Mouse (Mus musculus): ENCODE measurements around the gene Gnas.
"Not testable (repeated sequence)": the region's sequence is repeated elsewhere in the genome, so short reads cannot be mapped to it uniquely, and the experiment has no call there.

Gnas gene

GRCm38 (mm10) chr2:174294457-174294856, 10.3 kb downstream of the Gnas start:
- DNase-seq (ENCODE audit: low spot score): no peak

DNA sequence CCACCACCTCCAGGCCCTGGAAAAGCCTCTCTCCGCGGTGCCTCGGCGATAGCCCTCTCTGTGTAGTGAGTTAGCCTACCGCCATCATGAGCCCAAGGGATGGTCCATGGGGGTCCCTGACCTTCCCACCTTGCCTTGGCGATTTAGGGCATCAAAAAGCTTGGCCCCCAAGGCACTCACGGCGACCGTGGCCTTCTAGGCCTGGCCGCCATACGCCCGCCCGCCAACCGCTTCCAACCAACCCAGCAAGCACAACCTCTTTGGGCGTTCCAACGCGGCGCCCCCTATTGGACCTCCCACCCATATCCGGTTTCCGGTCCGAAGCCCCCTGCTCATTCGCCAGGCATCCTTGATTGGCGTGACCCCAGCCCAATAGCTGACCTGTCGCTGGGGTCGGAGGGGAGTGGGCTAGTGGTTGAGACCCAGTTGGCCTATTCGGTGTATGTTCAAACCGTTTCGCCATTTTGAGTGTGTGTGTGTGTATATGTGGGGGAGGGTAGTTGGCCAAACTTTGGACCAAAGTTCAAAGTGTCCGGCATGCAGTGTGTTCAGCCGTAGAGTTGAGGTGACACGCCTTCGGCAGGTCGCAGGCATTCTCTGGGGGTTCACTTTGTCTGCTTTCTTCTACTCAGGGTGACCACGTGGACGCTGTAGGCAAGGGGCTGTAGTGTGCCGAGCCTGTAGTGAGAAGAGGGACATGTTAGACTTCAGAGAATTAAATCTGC, 11.2 kb downstream of the Gnas start:
- peak; percentile 92 for DNase-seq (ENCODE audit: low spot score)

GRCm38 (mm10) chr2:174295900-174296465, 11.9 kb downstream of the Gnas start:
- no peak for DNase-seq (ENCODE audit: low spot score)

GRCm38 (mm10) chr2:174297086-174297571, 13.0 kb downstream of the Gnas start:
- peak; percentile 72 for DNase-seq (ENCODE audit: low spot score)

DNA sequence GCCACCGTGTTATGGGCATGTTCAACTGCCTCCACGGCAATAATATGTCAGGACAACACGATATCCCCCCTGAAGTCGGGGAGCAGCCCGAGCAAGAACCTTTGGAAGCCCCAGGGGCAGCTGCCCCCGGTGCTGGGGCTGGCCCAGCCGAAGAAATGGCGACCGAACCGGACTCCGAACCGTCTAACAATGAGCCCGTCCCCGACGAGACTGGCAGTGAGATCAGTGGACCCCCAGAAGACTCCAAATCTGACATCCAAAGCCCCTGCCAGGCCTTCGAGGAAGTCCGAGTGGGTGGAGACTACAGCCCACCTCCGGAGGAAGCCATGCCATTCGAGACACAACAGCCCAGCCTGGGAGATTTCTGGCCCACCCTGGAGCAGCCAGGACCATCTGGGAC, 13.7 kb downstream of the Gnas start:
- DNase-seq (ENCODE audit: low spot score): no peak

DNA sequence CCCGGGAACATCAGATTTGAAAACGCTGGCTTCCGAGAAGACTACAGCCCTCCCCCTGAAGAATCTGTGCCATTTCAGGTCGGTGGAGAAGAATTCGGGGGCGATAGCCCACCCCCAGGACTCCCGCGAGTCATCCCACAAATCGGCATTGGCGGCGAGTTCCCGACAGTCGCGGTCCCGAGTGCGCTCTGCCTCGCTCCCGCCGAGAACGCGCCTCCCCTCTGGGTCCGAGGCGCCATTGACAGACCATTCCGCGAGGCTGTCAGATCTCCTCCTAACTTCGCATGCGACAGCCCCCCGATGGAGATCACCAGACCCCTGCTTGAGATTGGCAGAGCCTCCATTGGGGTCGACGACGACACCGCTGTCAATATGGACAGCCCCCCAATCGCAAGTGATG, 14.4 kb downstream of the Gnas start:
- no peak for DNase-seq (ENCODE audit: low spot score)

DNA sequence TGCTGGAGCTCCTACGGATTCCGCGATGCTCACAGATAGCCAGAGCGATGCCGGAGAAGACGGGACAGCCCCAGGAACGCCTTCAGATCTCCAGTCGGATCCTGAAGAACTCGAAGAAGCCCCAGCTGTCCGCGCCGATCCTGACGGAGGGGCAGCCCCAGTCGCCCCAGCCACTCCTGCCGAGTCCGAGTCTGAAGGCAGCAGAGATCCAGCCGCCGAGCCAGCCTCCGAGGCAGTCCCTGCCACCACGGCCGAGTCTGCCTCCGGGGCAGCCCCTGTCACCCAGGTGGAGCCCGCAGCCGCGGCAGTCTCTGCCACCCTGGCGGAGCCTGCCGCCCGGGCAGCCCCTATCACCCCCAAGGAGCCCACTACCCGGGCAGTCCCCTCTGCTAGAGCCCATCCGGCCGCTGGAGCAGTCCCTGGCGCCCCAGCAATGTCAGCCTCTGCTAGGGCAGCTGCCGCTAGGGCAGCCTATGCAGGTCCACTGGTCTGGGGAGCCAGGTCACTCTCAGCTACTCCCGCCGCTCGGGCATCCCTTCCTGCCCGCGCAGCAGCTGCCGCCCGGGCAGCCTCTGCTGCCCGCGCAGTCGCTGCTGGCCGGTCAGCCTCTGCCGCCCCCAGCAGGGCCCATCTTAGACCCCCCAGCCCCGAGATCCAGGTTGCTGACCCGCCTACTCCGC, 15.1 kb downstream of the Gnas start:
- no peak for DNase-seq (ENCODE audit: low spot score)

GRCm38 (mm10) chr2:174299771-174300160, 15.6 kb downstream of the Gnas start:
- no peak for DNase-seq (ENCODE audit: low spot score)

DNA sequence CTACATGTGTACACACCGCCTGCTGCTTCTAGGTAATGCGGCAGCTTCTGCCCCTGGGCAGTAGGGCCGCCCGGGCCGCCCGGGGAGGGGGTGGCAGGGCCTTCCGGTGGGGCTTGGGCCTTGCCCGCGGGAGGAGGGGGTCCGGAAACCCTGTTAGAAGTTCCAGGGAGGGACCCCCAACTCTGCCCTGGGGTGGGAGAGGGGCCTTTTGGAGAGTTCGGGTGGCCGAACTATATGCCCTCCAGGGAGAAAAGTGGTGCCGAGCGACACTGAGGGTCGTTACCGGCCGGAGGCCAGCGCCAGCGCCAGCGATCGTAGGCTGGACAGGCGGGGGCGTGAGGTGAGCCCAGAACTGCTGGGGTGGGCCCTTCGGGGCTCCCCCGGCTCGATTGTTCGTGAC, 16.1 kb downstream of the Gnas start:
- no peak for DNase-seq (ENCODE audit: low spot score)

- DNase-seq (ENCODE audit: low spot score): no peak
Measured at GRCm38 (mm10) chr2:174300666-174301065, 16.5 kb downstream of the Gnas start.

GRCm38 (mm10) chr2:174302526-174302925, 18.4 kb downstream of the Gnas start:
- no peak for DNase-seq (ENCODE audit: low spot score)

- no peak for DNase-seq (ENCODE audit: low spot score)
Measured at GRCm38 (mm10) chr2:174305646-174306045, 21.5 kb downstream of the Gnas start.

- no peak for DNase-seq (ENCODE audit: low spot score)
Measured at GRCm38 (mm10) chr2:174307903-174308302, 23.8 kb downstream of the Gnas start.

DNA sequence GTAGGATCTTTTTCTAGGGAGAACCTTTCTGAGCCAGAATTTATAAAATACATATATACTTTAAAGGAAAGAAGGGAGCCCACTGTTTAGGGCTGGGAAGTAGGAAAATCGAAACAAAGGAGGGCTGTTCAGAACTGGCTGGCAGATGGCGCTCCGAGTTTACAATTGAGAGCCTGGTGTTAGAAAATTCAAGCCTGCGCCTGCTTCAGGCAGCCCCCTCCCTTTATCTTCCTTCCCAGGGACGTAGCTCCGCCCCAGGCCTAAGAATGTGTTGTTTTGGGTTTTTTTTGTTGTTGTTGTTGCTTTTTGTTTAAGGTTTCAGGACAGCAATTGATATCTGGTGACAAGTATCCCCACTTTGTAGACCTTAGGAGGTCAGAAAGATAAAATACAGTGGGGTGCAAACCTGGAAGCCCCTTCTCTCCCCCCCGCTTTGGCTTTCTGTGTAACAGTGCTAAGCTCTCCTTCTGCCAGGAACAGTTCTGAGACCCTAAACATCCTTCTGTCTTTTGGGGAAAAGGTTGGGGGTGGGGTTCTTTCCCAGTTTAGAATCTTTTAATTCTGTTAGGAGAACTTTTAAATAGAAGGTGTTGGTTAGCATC, 26.9 kb downstream of the Gnas start:
- peak; percentile 77 for DNase-seq (ENCODE audit: low spot score)

GRCm38 (mm10) chr2:174311613-174312012, 27.5 kb downstream of the Gnas start:
- DNase-seq (ENCODE audit: low spot score): no peak

DNA sequence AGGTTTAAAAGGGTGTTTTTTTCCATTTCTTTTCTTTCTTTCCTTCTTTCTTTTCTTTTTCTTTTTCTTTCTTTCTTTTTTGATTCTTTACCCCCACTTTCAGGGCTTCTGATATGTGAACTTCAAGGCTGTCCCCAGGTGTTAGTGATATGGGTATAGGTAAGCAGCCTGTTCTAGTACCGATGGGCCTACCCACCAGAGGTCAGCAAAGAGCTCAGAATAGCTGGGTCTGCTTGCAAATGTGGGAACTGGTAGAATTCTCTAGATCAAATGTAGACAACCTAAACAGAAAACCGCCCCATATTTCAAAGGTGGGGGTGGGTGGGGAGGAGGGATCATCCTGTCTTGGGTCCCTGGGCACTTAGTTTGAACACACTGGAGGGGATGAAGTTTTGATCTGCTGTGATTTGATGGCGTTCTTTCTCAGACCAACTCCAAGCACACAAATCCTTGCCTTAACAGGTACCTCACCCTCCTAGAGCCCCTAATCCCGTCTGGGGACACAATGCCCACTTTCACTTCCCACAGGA, 28.1 kb downstream of the Gnas start:
- DNase-seq (ENCODE audit: low spot score): peak; percentile 88

DNA sequence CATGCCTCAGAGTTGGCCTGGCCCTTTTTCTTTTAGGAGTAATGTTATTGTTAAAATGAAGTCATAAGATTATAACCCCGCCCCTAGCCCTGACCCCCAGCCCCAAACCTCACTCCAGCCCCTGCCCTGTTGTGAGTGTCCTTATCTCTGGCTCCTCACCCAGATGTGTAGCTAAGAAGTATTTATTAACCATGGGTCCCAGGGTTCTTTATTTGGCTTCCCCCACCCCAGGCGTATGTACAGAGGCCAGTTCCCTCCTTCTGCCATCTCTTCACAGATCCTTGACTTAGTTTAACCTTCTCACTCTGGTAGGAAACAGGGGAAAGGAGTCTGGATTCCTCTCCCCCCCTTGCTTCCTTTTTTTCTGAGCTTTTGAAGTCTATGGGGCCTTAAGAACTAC, 28.5 kb downstream of the Gnas start:
- no peak for DNase-seq (ENCODE audit: low spot score)

DNA sequence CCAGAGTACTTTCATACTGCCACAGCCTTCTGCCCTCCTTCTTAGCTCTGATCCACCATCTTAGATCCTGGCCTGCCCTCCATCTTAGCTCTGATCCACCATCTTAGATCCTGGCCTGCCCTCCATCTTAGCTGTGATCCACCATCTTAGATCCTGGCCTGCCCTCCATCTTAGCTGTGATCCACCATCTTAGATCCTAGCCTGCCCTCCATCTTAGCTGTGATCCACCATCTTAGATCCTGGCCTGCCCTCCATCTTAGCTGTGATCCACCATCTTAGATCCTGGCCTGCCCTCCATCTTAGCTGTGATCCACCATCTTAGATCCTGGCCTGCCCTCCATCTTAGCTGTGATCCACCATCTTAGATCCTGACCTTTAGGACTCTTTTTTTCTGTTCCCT, 31.3 kb downstream of the Gnas start:
- DNase-seq (ENCODE audit: low spot score): not testable (repeated sequence)

- no peak for DNase-seq (ENCODE audit: low spot score)
Measured at GRCm38 (mm10) chr2:174316661-174317060, 32.5 kb downstream of the Gnas start.

DNA sequence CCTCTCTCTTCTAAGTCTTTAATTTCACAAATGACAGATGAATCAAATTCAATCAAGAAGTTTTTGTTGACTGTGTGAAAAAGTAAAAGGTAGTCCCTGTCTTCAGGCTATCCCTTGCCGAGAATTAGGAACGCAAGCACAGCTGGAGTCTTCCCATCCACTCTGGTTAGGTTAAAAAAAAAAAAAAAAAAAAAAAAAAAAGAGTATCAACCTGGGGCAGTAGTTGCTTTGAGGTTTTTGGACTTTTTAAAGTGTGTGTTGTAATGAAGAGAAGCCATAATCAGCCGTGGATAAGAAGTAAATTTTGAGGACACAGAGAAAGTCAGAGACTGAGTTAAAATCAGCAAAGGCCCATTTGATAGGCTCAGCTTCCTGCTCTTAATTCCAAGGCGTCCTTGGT, 41.9 kb downstream of the Gnas start:
- no peak for DNase-seq (ENCODE audit: low spot score)

DNA sequence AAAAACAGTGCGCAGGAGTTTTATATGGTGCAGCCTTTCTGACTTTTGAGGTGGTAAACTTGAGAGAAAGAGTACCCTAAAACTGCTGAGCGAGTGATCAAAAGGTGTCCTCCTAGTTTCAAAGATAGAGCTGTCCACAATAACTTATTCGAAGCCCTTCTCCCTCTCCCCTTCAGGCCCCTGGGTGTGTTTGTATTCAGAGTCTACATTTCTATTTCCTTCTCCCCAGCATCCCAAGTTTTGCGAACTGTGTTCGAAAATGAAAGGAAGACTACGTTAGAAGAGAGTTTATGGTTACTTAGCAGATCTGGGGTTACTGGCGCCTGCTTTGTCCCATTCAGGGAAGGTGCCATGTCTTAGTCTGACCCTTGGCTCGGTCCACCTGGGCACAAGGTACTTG, 42.4 kb downstream of the Gnas start:
- DNase-seq (ENCODE audit: low spot score): no peak

GRCm38 (mm10) chr2:174327295-174327981, 43.3 kb downstream of the Gnas start:
- peak; percentile 74 for DNase-seq (ENCODE audit: low spot score)

All from testis, postnatal 10 days (tissue).